Mouse (Mus musculus) stomach, embryonic 16.5 days (tissue): ENCODE results near the gene Syce1. TPM values are rescaled to one million over a fixed set of nuclear protein-coding genes. Genes with fewer than 3 reads are reported as not detected.

Experiments used
- ATAC-seq: fragments of 200-750 bp; cut with Nextera tagmentation; 2 replicates; pipeline ENCODE4 v1.8.0; 2017; ENCODE audit warnings: moderate number of reproducible peaks, moderate TSS enrichment; ENCODE audit not compliant: insufficient read depth, low FRiP score
- H3K27ac ChIP-seq: fragments of 300-500 bp; sonication (generic); 2 replicates; pipeline ENCODE4 v1.5.1; 2014; ENCODE audit warnings: low read length
- H3K27me3 ChIP-seq: fragments of 300-500 bp; sonication (generic); 2 replicates; pipeline ENCODE4 v1.6.1; 2014; ENCODE audit warnings: low read length, control low read depth, mixed read lengths; ENCODE audit not compliant: control insufficient read depth, insufficient read depth
- H3K36me3 ChIP-seq: fragments of 300-500 bp; sonication (generic); 2 replicates; pipeline ENCODE4 v1.6.1; 2014; ENCODE audit warnings: low read length; ENCODE audit not compliant: control insufficient read depth, insufficient read depth
- H3K4me1 ChIP-seq: fragments of 300-500 bp; sonication (generic); 2 replicates; pipeline ENCODE4 v1.6.1; 2014; ENCODE audit warnings: low read length, control low read depth, mixed read lengths; ENCODE audit not compliant: control insufficient read depth, insufficient read depth
- H3K4me2 ChIP-seq: fragments of 300-500 bp; sonication (generic); 2 replicates; pipeline ENCODE4 v1.6.1; 2014; ENCODE audit warnings: low read depth, low read length, mixed read lengths
- H3K4me3 ChIP-seq: fragments of 300-500 bp; sonication (generic); replicated peaks from 2 replicates; pipeline ENCODE4 v1.5.1; 2014; ENCODE audit warnings: mild to moderate bottlenecking, low read length
- H3K9ac ChIP-seq: fragments of 300-500 bp; sonication (generic); 2 replicates; pipeline ENCODE4 v1.6.1; 2014; ENCODE audit warnings: low read length
- H3K9me3 ChIP-seq: fragments of 300-500 bp; sonication (generic); replicated peaks from 2 replicates; pipeline ENCODE4 v1.6.1; 2016; ENCODE audit warnings: low read length, control low read depth; ENCODE audit not compliant: control insufficient read depth
- WGBS: fragments of 180-500 bp; shearing (Covaris S2); extraction: QIAGEN DNeasy Blood & Tissue Kit; methylation state at CpG from one replicate; pipeline ENCODE4 v1.1.7; 2014; 5-methylcytosine and 5-hydroxymethylcytosine counted together
- polyA plus RNA-seq: library from polyadenylated mRNA; unstranded; fragments of >200 nt; fragmentation: Nextera tagmentation; extraction: Ambion mirVana; gene quantifications from 2 replicates; pipeline ENCODE4 v1.2.1, GENCODE M21; 2015

The Syce1 gene
- polyA plus RNA-seq, 1 experiment from 2014 or later: 0.35 TPM

DNA sequence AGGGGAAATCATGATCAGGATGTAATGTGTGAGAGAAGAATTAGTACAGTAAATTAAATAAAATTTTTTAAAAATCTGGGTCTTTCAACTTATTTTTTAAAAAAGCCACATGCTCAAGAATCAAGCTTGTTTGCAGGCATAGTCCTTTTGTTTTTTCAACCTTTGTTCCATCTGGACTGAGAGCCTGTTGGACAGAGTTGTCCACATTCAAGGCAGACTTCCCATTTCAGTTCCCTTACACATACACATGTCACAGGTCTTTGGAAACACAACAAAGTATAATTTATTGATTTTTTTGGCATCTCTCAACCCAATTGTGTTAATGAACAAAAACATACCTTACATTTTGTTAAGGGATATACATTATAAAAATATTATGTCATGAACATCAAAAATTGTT, 33.1 kb downstream of the Syce1 start:
- Histone ChIP-seq H3K9ac (no peak overlapping the region), H3K27ac (no peak overlapping the region), H3K27me3 (no peaks in the 10 kb centered on the region), H3K4me1 (no peaks in the 10 kb centered on the region), H3K36me3 (no peaks in the 10 kb centered on the region), H3K4me2 (no peak overlapping the region), H3K9me3 (no peaks in the 10 kb centered on the region), H3K4me3 (no peak overlapping the region)
- no peak for ATAC-seq

DNA sequence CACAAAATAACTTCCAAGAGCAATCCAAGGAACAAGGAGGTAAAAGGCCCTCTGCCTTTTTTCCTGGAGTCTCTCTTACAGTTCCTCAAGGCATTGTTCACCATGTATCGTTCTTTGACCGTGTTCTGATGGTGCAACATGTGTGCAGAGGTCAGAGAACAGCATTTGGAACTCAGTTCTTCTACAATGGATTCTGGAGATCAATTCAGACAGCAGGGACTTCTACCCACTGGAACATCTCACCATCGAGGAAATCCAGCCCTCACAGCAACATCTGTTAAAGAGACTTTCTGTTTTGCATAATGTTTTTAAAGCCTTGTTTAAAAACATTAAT, 38.9 kb downstream of the Syce1 start:
- no peak overlapping the region for H3K9ac ChIP-seq
- no peak overlapping the region for H3K4me3 ChIP-seq
- no peak for ATAC-seq
- 78% methylated on average over 3 of the region's 3 CpGs for WGBS
- H3K36me3 ChIP-seq: no peaks in the 10 kb centered on the region
- H3K4me1 ChIP-seq: no peaks in the 10 kb centered on the region
- H3K9me3 ChIP-seq: no peaks in the 10 kb centered on the region
- H3K27ac ChIP-seq: no peak overlapping the region
- no peaks in the 10 kb centered on the region for H3K27me3 ChIP-seq
- no peak overlapping the region for H3K4me2 ChIP-seq

DNA sequence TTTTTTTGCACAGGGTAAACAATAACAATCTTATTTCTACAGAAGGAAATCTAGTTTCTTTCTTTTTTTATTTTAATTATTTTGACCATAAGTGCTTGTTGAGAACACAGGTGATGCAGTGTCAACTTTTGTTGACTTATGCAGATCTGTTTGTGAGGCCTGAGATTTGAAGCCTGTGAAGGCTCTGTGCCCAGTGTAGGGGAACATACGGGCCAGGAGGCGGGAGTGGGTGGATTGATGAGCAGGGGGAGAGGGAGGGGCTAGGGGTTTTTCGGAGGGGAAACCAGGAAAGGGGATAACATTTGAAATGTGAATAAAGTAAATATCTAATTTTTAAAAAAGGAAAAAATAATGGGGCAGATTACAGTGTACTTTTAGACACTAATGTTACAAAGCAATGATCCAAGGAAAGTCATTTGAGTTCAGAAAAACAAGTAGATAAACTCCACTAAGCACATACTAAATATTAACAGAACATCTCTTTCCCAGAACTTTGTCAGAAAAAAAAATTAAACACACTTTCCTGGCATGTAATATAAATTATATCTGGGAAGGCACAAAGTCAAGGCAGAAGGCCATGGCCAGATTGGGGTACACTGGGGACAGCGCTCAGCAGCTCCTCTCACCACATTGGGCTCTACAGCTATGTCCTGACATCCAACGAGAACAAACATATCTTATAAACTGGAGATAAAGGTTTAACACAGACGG, 39.4 kb downstream of the Syce1 start:
- Histone ChIP-seq H3K27me3 (no peaks in the 10 kb centered on the region), H3K36me3 (no peaks in the 10 kb centered on the region), H3K9ac (no peak overlapping the region), H3K27ac (no peak overlapping the region), H3K4me3 (no peak overlapping the region), H3K9me3 (no peaks in the 10 kb centered on the region), H3K4me1 (no peaks in the 10 kb centered on the region), H3K4me2 (no peak overlapping the region)
- ATAC-seq: no peak
- 79% methylated on average over 6 of the region's 6 CpGs for WGBS

DNA sequence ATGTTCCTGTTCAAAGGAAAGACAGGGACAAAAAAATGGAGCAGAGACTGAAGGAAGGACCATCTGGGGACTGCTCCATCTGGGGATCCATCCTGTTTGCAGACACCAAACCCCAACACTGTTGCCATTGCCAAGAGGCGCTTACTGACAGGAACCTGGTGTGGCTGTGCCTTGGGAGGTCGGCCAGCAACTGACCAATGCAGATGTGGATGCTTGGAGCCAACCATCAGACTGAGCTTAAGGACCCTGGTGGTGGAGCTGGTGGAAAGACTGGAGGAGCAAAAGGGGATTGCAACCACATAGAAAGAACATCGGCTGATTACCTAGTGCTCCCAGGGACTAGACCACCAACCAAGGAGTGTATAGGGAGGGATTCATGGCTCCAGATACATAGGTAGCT, 40.2 kb downstream of the Syce1 start:
- Histone ChIP-seq H3K27ac (no peak overlapping the region), H3K9ac (no peak overlapping the region), H3K36me3 (no peaks in the 10 kb centered on the region), H3K4me3 (no peak overlapping the region), H3K9me3 (no peaks in the 10 kb centered on the region), H3K27me3 (no peaks in the 10 kb centered on the region), H3K4me2 (no peak overlapping the region), H3K4me1 (no peaks in the 10 kb centered on the region)
- WGBS: 73% methylated on average over 3 of the region's 3 CpGs
- ATAC-seq: no peak

DNA sequence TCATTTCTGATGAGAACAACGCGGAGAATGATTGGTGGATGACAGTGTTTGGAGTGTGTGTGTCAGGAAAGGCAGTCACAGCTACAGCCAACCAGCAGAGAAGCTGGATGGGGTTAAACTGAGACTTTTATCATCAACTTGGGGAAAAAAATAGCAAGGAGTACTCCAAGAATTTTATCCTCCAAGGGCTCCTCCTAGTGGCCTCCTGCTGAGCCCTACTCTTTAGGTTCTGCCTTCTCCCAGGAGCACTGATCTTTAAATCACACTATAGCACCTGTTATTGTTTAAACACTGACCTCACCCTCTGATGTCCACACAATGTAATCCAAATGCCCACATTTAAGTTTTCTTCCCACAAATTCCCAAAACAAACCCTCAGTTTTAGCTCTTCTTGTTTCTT, 54.5 kb downstream of the Syce1 start:
- Histone ChIP-seq H3K4me1 (no peaks in the 10 kb centered on the region), H3K36me3 (no peaks in the 10 kb centered on the region), H3K27me3 (no peaks in the 10 kb centered on the region), H3K9ac (no peak overlapping the region), H3K27ac (no peak overlapping the region), H3K9me3 (no peaks in the 10 kb centered on the region), H3K4me3 (no peak overlapping the region), H3K4me2 (no peak overlapping the region)
- no peak for ATAC-seq
- 66% methylated on average over 2 of the region's 2 CpGs for WGBS

Other genes starting within 250 kb of the Syce1 start
- gene Olfr538, start 220.0 kb downstream of the Syce1 start, polyA plus RNA-seq: not detected in 2 replicates
- 0.01 and 0.02 TPM in 2 replicates for gene Olfr46, start 186.6 kb downstream of the Syce1 start, polyA plus RNA-seq
- not detected in 2 replicates for gene Olfr61, start 158.9 kb downstream of the Syce1 start, polyA plus RNA-seq
- gene Olfr53, start 141.4 kb downstream of the Syce1 start, polyA plus RNA-seq: not detected in 2 replicates
- not detected in 2 replicates for gene Olfr539, start 127.9 kb downstream of the Syce1 start, polyA plus RNA-seq
- gene Olfr45, start 105.9 kb downstream of the Syce1 start, polyA plus RNA-seq: not detected in 2 replicates
- not detected in 2 replicates for gene Olfr541, start 90.6 kb downstream of the Syce1 start, polyA plus RNA-seq
- not detected in 2 replicates for gene Cyp2e1, start 24.1 kb downstream of the Syce1 start, polyA plus RNA-seq
- gene Zfp941, start 34.3 kb upstream of the Syce1 start, polyA plus RNA-seq: 1.3 and 1.9 TPM in 2 replicates
- 26.7 and 34.7 TPM in 2 replicates for gene Urah, start 47.2 kb upstream of the Syce1 start, polyA plus RNA-seq
- not detected in 2 replicates for gene Scgb1c1, start 57.7 kb upstream of the Syce1 start, polyA plus RNA-seq
- gene Odf3, start 60.0 kb upstream of the Syce1 start, polyA plus RNA-seq: 0.08 TPM in 1 of 2 replicates, not detected in the other
- not detected in 2 replicates for gene Gm45785, start 68.5 kb upstream of the Syce1 start, polyA plus RNA-seq
- gene Ric8a, start 69.1 kb upstream of the Syce1 start, polyA plus RNA-seq: 62.5 and 77.8 TPM in 2 replicates
- 43.5 and 46.6 TPM in 2 replicates for gene Bet1l, start 69.7 kb upstream of the Syce1 start, polyA plus RNA-seq
- 189 and 193 TPM in 2 replicates for gene Psmd13, start 94.1 kb upstream of the Syce1 start, polyA plus RNA-seq
- gene Sirt3, start 94.5 kb upstream of the Syce1 start, polyA plus RNA-seq: 24.0 and 27.4 TPM in 2 replicates
- 1.3 and 19.4 TPM in 2 replicates for gene Cox8b, start 112.6 kb upstream of the Syce1 start, polyA plus RNA-seq
- 9.9 and 10.0 TPM in 2 replicates for gene Nlrp6, start 133.1 kb upstream of the Syce1 start, polyA plus RNA-seq
- gene Pgghg, start 153.5 kb upstream of the Syce1 start, polyA plus RNA-seq: 25.6 and 27.3 TPM in 2 replicates
- gene Ifitm5, start 162.4 kb upstream of the Syce1 start, polyA plus RNA-seq: 3.8 and 4.4 TPM in 2 replicates
- gene Gm45717, start 168.1 kb upstream of the Syce1 start, polyA plus RNA-seq: not detected in 2 replicates
- gene Ifitm2, start 168.1 kb upstream of the Syce1 start, polyA plus RNA-seq: 1,006 and 1,276 TPM in 2 replicates
- 156 and 185 TPM in 2 replicates for gene Ifitm1, start 179.4 kb upstream of the Syce1 start, polyA plus RNA-seq
- gene Ifitm3, start 222.9 kb upstream of the Syce1 start, polyA plus RNA-seq: 322 and 395 TPM in 2 replicates
- 5.5 and 7.5 TPM in 2 replicates for gene Ifitm6, start 230.1 kb upstream of the Syce1 start, polyA plus RNA-seq
- not detected in 2 replicates for gene Gm17387, start 241.3 kb upstream of the Syce1 start, polyA plus RNA-seq